Mouse (Mus musculus): ENCODE measurements around the gene Nr5a2.

- TF ChIP-seq EP300 (IDR thresholded peaks at IDR 0.05; ENCODE audit: low read depth) = no peak
- no peak for TF ChIP-seq CTCF (IDR thresholded peaks at IDR 0.05; ENCODE audit: low read depth)
Observed at GRCm38 (mm10) chr1:136898130-136898529, 62.1 kb downstream of the Nr5a2 start.

Measured in heart, postnatal 0 days (tissue).